Mouse (Mus musculus): ENCODE measurements around the gene Copg1. TPM values are rescaled to one million over a fixed set of nuclear protein-coding genes. Genes with fewer than 3 reads are reported as not detected.
A peak's percentile ranks its signal among the peaks of the same experiment; 100 is the strongest.
"Not testable (repeated sequence)": the region's sequence is repeated elsewhere in the genome, so short reads cannot be mapped to it uniquely, and the experiment has no call there.

The Copg1 gene
- total RNA-seq, 2 experiments from 2014 or later, result 38.9 to 39.3 TPM

DNA sequence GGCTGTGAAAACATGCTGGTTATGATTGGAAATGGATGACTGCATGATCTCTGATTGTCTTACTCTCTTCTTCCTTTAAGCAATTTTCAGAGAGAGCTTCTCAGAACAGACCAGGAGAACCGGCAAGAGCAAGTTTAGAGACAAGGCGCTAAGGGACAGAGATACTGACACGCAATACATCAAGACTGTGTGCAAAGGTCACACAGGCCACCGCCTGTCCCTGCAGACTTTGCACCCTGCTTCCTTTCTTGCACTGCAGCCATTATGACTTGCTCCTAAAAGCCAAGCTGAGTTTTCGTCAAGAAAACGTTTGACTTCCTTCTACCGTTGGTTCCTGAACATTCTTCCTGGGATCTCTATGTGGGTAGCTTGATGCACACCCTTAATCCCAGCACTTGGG is 12.1 kb upstream of the Copg1 start:
- DNase-seq, result no peak

DNA sequence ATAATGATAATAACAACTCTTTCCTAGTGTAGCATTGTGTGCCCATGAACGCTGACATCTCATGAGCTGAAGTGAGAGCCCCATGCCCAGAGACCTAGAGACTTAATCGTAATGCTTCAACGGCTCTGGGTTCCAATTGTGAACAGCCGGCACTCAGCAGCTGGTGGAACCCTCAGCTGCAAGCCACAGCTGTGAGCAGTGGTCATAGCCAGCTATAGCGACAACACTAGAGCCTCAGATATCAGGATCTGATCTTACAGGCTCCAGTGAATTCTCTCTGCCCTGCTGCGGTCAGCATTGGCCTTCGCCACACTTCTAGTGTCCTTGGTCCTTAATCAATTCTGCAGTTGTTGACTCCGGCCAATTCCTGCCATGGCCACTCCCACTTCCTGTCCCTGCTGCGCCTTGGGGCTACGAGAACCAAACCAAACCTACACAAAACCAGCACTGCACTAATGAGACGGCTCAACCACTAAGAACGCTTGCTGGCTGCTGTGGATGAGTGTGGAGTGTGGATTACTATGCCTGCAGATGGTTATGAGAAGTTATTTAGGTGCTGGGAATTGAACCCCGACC is 11.5 kb upstream of the Copg1 start:
- DNase-seq, result peak; percentile 69 to 80

DNA sequence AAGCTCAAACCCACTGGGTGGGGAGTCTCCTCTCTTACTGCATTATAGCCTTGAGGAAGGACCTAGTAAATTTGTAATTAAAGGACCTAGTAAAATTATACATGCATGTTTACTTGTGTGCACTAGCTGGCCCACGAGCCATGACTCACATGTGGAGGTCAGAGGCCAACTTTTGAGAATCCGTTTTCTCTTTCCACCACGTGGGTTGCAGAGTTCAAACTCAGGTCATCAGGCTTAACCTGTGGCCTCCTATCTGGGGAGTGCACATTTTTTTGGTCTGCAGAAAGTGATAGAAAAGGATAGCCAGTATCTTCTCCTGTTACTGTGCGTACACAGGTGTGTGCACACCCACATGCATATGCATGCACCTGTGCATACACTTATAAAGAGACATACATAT is 8.6 kb upstream of the Copg1 start:
- DNase-seq, result no peak

- no peak for DNase-seq
Observed at GRCm38 (mm10) chr6:87879628-87880027, 8.0 kb upstream of the Copg1 start.

GRCm38 (mm10) chr6:87882221-87882620 is 5.4 kb upstream of the Copg1 start:
- DNase-seq, result no peak

DNA sequence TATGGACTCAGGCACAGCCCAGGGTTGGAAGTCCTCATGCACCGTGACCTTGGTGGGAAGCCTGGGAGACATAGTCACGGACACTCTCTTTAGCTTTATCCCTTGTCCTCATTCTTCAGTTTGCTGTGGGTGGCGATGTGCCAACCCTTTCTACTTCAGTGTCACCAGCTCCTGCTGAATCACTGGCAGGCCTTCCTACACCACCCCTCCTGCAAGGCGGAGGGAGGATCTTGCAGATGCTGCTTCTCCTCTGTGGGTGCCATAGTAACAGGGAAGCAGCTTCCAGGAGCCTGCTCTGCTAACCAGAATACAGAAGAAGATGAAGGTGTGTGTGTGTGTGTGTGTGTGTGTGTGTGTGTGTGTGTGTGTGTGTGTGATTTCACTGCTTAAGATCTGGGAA is 4.8 kb upstream of the Copg1 start:
- no peak for DNase-seq

DNA sequence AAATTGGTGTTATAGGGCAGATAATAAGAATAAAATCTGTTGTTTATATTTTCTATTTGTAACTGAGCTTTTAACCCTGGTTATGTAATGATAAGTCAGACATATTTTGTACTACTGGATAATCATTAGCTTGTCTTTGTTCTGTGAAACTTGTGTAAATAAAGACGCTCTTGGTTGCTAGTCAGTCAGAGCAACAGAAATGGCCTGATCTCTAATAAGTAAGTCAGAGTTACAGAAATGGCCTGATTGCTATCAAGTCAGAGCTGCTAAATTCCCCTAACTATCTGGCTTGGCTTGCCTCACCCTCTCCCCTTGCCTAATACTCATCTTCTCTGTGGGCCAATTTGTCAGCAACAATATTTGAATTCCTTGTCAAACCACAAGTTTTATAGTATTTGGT is 893 bp upstream of the Copg1 start:
- DNase-seq, result no peak

DNA sequence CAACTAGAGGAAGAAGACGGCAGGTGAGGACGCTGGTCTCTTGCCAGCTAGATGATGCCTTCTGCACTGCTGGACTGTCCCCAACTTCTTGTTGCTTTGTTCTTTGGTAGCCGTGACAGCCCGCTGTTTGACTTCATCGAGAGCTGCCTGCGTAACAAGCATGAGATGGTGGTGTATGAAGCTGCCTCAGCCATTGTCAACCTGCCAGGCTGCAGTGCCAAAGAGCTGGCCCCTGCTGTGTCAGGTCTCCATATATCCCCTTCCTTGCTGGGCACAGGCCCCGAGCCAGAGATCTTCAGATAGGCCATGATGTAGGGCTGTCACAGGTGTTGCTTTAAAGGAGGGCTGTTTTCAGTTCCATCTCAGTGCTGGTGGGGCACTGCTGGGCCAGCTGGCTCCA is 6.3 kb downstream of the Copg1 start:
- DNase-seq, result no peak

DNA sequence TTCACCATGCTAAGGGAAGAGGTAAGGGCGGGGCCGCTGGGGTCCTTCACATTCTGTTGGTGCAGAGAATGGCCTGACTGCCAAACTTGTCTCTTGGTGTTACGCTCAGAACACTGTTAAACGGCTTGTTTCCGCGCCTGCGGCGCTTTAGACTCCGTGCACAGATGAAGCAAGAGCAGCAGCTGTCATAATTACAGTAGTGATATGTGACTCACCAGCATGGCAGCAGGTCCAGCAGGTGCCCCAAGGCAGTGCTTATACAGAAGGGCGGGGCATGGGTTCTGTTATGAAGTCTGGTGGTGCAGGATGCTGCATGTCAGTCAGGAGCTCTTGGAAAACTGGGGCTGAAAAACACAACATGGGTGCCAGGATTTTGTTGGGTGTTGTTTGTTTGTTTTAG is 10.4 kb downstream of the Copg1 start:
- DNase-seq, result no peak

DNA sequence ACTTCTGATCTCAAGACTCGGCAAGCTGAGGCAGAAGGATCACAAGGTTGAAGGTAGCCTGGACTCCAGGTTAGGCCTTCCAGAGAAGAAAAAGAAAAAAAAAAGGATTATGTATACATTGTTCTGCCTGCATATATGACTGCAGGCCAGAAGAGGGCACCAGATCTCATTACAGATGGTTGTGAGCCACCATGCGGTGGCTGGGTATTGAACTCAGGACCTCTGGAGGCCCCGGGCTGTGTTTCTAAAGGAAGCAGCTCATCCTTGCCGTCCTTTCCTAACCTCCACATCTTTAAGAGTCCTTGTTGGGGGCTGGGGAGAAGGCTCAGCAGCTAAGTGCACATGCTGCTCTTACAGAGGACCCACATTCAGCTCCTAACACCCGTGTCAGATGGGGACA is 19.0 kb downstream of the Copg1 start:
- DNase-seq, result no peak

DNA sequence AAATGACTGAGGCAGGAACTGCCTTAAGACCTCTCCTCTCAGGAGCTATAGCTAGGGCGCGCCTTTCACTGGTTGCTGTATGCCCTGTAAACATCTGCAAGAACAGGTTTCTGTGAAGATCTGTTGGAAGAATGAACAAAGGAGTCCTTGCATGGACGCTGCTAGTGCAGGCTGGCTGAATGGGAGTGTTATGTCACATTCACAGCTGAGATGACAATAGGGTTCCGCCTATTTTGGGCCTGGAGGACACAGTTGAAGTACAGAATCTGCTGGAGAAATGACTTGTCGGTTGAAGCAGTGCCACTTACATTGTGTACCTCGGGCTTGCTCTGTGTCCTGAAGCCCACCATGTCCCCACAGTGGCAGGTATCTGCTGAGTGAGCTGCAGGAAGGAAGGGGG is 21.6 kb downstream of the Copg1 start:
- DNase-seq, result no peak

DNA sequence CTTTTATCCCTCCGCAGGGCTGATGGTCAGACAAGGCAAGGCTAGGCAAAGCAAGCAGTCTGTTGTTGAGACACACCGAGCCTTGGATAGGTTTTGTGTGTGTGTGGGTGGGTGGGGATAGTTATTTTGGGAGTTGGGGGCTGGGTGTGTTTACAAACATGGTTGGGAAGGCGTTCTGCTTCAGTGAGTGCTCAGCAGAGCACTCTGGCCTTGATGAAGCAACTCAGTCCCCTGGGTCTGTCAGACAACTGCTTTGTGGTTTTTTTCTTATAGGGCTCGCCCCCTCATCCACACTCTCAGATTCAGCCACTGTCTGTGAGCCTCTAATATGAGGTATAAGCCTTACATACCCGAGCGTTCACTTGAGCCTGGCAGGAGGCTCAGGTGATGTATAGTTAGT is 23.9 kb downstream of the Copg1 start:
- no peak for DNase-seq

GRCm38 (mm10) chr6:87913661-87914325 is 26.2 kb downstream of the Copg1 start, which contains the start of gene Hmces:
Gene Hmces (plus strand): TSS chr6:87913935.
- peak; percentile 73 to 79 for DNase-seq

GRCm38 (mm10) chr6:87914326-87915102 is 26.9 kb downstream of the Copg1 start:
- DNase-seq, result peak; percentile 40 to 67

DNA sequence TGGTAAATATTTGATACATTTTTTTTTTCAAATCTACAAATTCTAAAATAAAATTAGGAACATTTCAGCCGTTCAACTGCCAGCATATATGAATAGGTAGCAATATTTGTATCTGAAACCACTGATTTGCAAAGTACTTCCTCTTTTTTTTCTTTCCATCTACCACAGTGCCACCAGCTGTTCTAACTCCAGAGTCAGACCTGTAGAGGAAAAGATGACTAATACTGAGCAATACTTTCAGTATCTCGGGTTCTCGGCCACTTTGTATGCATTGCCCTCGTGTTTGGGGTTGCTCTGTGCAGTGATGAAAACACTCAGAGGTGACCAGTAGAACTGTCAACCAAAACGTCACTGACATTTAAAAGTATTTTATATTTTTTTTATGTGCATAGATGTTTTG is 28.3 kb downstream of the Copg1 start:
- peak in 1 of 2 experiments; percentile 34 for DNase-seq

DNA sequence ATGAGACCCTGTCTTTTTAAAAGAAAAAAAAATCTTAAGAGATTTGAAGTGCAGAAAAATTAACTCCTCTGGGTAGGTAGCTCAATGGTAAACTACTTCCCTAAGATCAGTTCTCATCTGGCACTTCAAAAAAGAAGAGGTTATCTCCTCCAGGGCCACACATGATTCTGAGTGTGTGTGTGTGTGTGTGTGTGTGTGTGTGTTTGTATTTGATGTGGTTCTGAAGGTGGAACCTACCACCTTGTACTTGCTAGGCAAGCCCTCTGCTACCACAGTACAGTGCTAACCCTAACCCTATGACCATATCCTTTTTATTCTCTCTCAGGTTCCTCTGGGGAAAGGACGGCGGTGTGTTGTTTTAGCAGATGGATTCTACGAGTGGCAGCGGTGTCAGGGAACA is 33.6 kb downstream of the Copg1 start:
- DNase-seq, result no peak

- no peak for DNase-seq
Observed at GRCm38 (mm10) chr6:87923624-87924023, 36.0 kb downstream of the Copg1 start.

DNA sequence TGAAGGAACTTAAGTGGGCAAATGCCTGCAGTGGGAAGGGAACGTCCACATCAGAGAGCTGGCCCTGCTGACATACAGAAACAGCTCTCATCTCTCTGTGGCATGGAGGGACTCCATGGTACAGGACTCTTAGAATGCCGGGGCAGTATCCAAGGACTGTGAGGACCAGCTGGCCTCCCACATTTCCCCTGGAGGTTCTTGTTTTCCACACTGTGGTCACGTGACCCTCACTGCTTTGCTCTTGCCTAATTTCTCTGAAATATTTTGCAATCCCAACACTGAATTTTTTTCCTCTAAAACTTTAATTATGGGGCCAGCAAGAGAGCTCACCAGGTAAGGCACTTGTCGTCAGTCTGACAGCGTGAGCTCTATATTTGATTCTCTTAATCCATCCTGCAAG is 47.4 kb downstream of the Copg1 start:
- DNase-seq, result peak; percentile 57 to 77

DNA sequence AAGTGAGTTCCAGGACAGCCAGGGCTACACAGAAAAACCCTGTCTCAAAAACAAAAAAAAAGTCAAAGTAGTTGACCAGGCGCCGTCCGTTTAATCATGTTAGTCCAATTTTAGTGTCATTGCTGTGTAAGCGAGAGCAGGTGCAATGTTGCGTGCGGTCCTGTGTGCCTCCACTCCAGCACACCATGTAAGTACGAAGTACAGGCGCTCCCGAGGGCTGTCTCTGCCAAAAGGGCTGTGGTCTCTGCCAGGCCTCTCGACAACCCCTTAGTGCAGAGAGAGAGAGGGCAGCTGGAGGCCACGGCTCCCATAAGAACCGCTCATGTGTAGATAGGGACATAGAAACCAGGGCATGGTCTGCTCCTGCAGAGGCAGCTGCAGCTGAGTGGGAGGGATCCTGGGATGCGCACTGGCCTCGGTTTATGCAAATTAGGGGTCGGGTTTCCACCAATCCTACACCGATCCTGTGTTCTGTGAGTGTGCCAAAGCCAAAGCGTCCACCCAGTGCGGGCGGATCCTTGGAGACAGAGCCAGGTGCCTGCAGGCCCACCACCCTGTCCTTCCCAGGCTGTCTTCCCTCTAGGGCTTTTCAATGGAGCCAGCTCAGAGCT is 49.7 kb downstream of the Copg1 start:
- peak in 1 of 2 experiments; percentile 15 for DNase-seq

- DNase-seq, result no peak
Observed at GRCm38 (mm10) chr6:87938941-87939340, 51.3 kb downstream of the Copg1 start.

DNA sequence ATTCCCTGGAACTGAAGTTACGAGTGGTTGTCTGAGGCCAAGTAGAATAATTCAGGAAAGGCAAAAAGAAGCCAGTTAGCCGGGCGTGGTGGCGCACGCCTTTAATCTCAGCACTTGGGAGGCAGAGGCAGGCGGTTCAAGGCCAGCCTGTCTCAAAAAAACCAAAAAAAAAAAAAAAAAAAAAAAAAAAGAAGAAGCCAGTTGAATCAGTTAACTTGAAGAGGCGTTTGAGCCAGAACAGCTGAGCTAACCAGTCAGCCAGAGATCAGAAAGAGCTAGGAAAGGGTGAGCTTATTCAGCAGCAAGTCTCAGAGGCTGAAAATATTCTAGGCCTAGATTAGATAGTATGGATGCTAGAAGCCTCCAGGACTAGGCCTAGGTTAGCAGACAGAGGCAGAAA is 54.6 kb downstream of the Copg1 start:
- DNase-seq, result no peak

- DNase-seq, result not testable (repeated sequence)
Observed at GRCm38 (mm10) chr6:87962457-87962856, 74.8 kb downstream of the Copg1 start.

Measured in heart, adult 18-20 months (tissue).